Mouse (Mus musculus) cerebral cortex, adult 2 months (tissue): Measurements from ENCODE around the gene Nid1.

Experiments used
- WGBS: fragments of 180-500 bp; shearing (Covaris S2); methylation state at CpG from one replicate; pipeline ENCODE4 v1.1.7; 2018; 5-methylcytosine and 5-hydroxymethylcytosine counted together

Nid1 gene

DNA sequence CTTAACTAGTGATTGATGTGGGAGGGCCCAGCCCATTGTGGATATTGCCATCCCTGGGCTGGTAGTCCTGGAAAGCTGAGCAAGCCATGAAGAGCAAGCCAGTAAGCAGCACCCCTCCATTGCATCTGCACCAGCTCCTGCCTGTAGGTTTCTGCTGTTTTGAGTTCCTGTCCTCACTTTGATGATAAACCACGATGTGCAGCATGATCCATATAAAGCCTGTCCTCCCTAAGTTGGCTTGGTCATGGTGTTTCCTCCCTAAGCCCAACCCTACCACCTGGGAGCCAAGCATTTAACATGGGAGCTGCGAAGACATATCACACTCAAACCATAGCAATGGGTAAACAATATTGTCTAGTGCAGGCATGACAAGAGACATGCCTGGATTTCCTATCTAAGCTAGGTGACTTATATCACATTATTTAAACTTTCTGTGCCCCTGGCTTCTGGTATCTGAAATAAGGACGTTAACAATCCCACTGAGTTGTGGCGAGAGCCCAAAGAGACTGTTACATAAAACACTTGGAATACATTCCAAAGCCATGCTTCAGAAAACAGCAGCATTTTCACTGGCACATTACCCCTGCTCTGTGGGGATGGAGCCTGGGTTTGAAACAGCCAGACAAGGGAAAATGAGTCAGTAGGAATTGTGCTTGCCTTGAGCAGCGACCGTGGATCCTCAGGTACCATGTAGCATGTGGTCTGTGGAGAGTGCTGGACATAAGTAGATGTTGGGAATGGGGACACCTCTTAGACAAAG is 111.3 kb downstream of the Nid1 start:
- 57% methylated on average over 6 of the region's 6 CpGs for WGBS

- WGBS = 70% methylated on average over 9 of the region's 9 CpGs
Observed at GRCm38 (mm10) chr13:13549687-13550660, 112.6 kb downstream of the Nid1 start.

GRCm38 (mm10) chr13:13552020-13552419 is 114.7 kb downstream of the Nid1 start:
- WGBS = 74% methylated on average over 3 of the region's 3 CpGs

- WGBS = 68% methylated on average over 1 of the region's 1 CpGs
Observed at GRCm38 (mm10) chr13:13553660-13554059, 116.3 kb downstream of the Nid1 start.

DNA sequence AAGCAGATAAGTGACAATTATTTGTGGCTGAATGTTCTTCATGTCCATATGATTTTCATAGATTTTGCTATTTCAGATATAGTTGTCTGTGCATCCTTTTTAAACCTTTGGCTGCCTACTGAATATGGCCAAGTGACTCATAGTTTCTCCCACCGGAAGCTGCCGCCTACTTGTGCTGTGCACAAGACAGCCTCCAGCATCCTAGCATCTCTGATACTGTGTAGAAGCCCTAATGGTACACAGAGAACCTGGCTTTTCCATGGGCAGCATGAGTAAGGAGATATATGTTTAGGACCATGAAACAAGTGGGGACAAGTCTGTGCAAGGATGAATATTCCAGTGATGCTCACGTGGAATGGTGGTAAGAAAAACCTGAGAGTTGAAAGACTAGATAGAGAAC is 117.8 kb downstream of the Nid1 start:
- 60% methylated on average over 3 of the region's 3 CpGs for WGBS

DNA sequence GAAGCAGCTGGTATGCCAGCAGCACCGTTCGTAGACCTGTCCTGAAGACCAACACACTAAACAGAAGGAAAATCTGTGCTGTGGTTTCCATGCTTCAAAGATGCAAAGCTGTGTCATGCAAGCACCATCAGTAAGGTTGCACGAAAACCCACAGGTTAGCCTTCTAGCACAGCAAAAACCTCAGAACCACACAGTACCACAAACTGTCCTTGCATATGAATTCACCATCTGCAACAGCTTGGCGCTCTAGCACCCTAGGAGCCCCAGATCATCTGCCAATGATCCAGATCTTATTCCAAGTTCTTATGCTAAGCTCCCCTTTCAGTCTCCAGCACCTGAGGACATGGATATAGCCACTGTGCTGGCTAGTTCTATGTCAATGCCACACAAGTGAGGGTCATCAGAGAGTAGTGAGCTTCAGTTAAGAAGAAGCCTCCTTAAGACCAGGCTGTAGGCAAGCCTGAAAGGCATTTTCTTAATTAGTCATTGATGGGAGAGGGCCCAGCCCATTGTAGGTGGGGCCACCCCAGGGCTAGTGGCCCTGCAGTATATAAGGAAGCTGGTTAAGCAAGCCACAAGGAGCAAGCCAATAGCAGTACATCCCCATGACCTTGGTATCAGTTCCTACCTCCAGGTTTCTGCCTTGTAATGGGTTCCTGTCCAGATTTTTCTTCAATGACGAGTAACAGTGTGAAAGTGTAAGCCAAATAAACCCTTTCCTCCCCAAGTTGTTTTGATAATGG is 119.8 kb downstream of the Nid1 start:
- 63% methylated on average over 5 of the region's 5 CpGs for WGBS

DNA sequence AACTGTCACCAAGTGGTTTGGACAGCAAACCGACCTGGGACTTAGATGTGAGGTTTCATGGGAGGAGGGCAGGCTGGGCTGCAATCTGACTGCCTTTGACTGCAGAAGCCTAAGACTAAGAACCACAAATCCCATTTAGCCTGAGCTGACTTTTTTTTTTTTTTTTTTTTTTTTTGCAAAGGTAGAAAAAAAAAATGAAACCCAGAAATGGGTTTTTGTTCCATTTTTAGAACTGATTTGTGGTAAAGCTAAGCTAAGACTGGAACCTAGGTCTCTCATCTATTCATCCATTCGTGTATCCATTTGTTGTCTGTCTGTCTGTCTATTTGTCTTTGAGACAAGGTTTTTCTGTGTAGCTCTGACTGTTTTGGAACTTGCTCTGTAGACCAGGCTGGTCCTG is 120.9 kb downstream of the Nid1 start:
- WGBS = 87% methylated on average over 2 of the region's 2 CpGs

DNA sequence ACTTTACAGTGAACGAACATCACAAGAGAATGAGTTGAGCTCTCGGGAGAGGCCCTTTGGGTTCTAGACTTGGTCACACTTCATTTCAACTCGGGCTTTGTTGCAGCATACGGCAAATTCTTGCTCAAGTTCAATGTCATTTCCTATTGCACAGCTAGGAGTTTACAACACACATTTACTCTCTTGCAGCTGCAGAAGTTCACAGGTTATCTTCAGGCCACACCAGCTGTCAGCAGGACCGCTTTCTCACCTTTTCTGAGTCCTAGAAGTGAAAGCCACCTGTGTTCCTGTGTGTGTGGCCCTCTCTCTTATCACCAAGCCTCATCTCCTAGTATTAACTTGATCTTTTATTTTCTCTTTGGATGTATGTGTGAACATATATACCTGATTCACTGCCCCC is 121.5 kb downstream of the Nid1 start:
- 89% methylated on average over 5 of the region's 5 CpGs for WGBS
